Mouse (Mus musculus) lung, postnatal 4 days (tissue): ENCODE data around the gene Cpb2.

ENCODE experiments used
- DNase-seq, 2 experiments: peaks; one replicate each; pipeline ENCODE4 v3.0.0; 2021

Cpb2 gene

GRCm38 (mm10) chr14:75242087-75242486 lies at the start of gene Cpb2:
Cpb2 (plus strand) TSS chr14:75242287.
- DNase-seq: no peak

GRCm38 (mm10) chr14:75192427-75192826 lies 49.7 kb upstream of the Cpb2 start:
- no peak for DNase-seq

- DNase-seq: no peak
Observed at GRCm38 (mm10) chr14:75192858-75193257, 49.2 kb upstream of the Cpb2 start.

GRCm38 (mm10) chr14:75195530-75195929 lies 46.6 kb upstream of the Cpb2 start:
- peak; percentile 35 to 45 for DNase-seq

GRCm38 (mm10) chr14:75197027-75197426 lies 45.1 kb upstream of the Cpb2 start:
- DNase-seq: peak in 1 of 2 experiments; percentile 67

GRCm38 (mm10) chr14:75197660-75198059 lies 44.4 kb upstream of the Cpb2 start:
- no peak for DNase-seq

- DNase-seq: no peak
Observed at GRCm38 (mm10) chr14:75205363-75206051, 36.6 kb upstream of the Cpb2 start.

- no peak for DNase-seq
Observed at GRCm38 (mm10) chr14:75206307-75206706, 35.8 kb upstream of the Cpb2 start.

- no peak for DNase-seq
Observed at GRCm38 (mm10) chr14:75208572-75209151, 33.4 kb upstream of the Cpb2 start.

GRCm38 (mm10) chr14:75213752-75214151 lies 28.3 kb upstream of the Cpb2 start:
- DNase-seq: no peak

- DNase-seq: no peak
Observed at GRCm38 (mm10) chr14:75218843-75219242, 23.2 kb upstream of the Cpb2 start.

GRCm38 (mm10) chr14:75219250-75219913 lies 22.7 kb upstream of the Cpb2 start:
- DNase-seq: no peak

- DNase-seq: no peak
Observed at GRCm38 (mm10) chr14:75222386-75222785, 19.7 kb upstream of the Cpb2 start.

- no peak for DNase-seq
Observed at GRCm38 (mm10) chr14:75227453-75228084, 14.5 kb upstream of the Cpb2 start.

- DNase-seq: peak in 1 of 2 experiments; percentile 22
Observed at GRCm38 (mm10) chr14:75229834-75230233, 12.3 kb upstream of the Cpb2 start.

- DNase-seq: no peak
Observed at GRCm38 (mm10) chr14:75233070-75233469, 9.0 kb upstream of the Cpb2 start.

- DNase-seq: no peak
Observed at GRCm38 (mm10) chr14:75235552-75235951, 6.5 kb upstream of the Cpb2 start.

- DNase-seq: no peak
Observed at GRCm38 (mm10) chr14:75235955-75236635, 6.0 kb upstream of the Cpb2 start.

GRCm38 (mm10) chr14:75236636-75237003 lies 5.5 kb upstream of the Cpb2 start:
- no peak for DNase-seq

GRCm38 (mm10) chr14:75237096-75237495 lies 5.0 kb upstream of the Cpb2 start:
- no peak for DNase-seq

- no peak for DNase-seq
Observed at GRCm38 (mm10) chr14:75238054-75238692, 3.9 kb upstream of the Cpb2 start.
